Mouse (Mus musculus): Measurements from ENCODE around the gene Tspan13.

Gene Tspan13

GRCm38 (mm10) chr12:35977633-35978246 lies 64.6 kb downstream of the Tspan13 start:
- DNase-seq (ENCODE audit: low read depth, low spot score), result no peak

DNA sequence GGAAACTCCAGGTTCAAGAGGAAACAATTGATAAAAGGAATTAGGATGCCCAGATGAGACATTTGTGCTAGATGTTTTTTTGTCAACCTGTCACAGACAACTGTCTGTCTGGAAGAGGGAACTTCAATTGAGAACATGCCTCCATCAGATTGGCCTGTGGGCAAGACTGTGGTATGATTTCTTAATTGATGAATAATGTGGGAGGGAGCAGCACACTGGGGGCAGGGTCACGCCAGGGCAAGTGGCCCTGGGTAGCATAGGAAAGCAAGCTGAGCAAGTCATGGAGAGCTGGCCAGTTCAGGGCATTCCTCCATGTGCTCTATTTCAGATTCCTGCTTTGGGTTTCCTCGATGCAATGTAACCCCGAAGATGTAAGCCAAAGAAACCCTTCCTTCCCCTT lies 66.4 kb downstream of the Tspan13 start:
- DNase-seq (ENCODE audit: low read depth, low spot score), result no peak

- no peak for DNase-seq (ENCODE audit: low read depth, low spot score)
These were observed 75.5 kb downstream of the Tspan13 start for GRCm38 (mm10) chr12:35966768-35967141.

- no peak for DNase-seq (ENCODE audit: low read depth, low spot score)
These were observed 76.1 kb downstream of the Tspan13 start for GRCm38 (mm10) chr12:35966098-35966767.

Data from forelimb bud, embryonic 11.5 days (tissue).